Comparison of ENCODE assay signal across 18 mouse cellular contexts in genomic region chr4:127937474-127937873, GRCm38 (mm10). TPM values are rescaled to one million over a fixed set of nuclear protein-coding genes. Genes with fewer than 3 reads are reported as not detected.
A peak's percentile ranks its signal among the peaks of the same experiment; 100 is the strongest.
DNase-seq lines count a peak whose midpoint lies in the region.
"Had no signal": no experiment of that assay in that cellular context is flagged by ENCODE, and none has a peak within 500 bp of the region (broad histone marks: within the 10 kb centered on the region; RNA-seq: fewer than 3 reads in every experiment).

No protein-coding gene starts in this region.

- intact Hi-C loops in left cerebral cortex, postnatal 4 days (cut with DNase I) = no loop called here
- intact Hi-C loops in left cerebral cortex, postnatal 14 days (cut with DNase I) = no loop called here

- DNase-seq in cerebellum, adult 18-20 months = peak; percentile 14 to 17
- no peak for DNase-seq in cerebellum, postnatal 4 days (ENCODE audit: low spot score in 2 of 2)
- peak; percentile 54 to 72 for DNase-seq in cerebellum, postnatal 10 days
- DNase-seq in cerebellum, adult 8-10 months = no peak
- peak; percentile 45 to 68 for DNase-seq in cerebellum, postnatal 25 days
- DNase-seq in cerebellum, adult 11-12 months = no peak
- DNase-seq in left cerebral cortex, postnatal 4 days = peak; percentile 14
- DNase-seq in left cerebral cortex, postnatal 14 days (ENCODE audit: low spot score in 2 of 2) = no peak
- DNase-seq: adrenal gland, adult 8-10 months; adrenal gland, postnatal 14 days; adrenal gland, postnatal 36 days; B cell, adult 2 months; forebrain, postnatal 0 days had no signal

RNA-seq across cellular contexts. Expression of gene CK137956, which starts 33.3 kb away (rescaled TPM):
- 1 to 10 TPM; 3.6 to 3.9 TPM for total RNA-seq in left cerebral cortex, postnatal 4 days (2021)
- 1 to 10 TPM; 1.9 to 3.7 TPM for total RNA-seq in left cerebral cortex, postnatal 14 days (2021)
- total RNA-seq: adrenal gland, adult 18-20 months; adrenal gland, postnatal 14 days; adrenal gland, postnatal 36 days; CH12.LX; G1E; gastrocnemius, adult 18-20 months; gastrocnemius, adult 8-10 months had no signal

RNA-seq across cellular contexts. Expression of gene Csmd2, which starts 50.2 kb away (rescaled TPM):
- total RNA-seq in left cerebral cortex, postnatal 4 days (2021) = 10 to 100 TPM; 76.9 to 83.5 TPM
- 10 to 100 TPM; 56.9 to 61.3 TPM for total RNA-seq in left cerebral cortex, postnatal 14 days (2021)
- total RNA-seq: gastrocnemius, adult 18-20 months; gastrocnemius, adult 8-10 months had no signal

Comparison
In these comparisons a context has a peak if more than half of its experiments do, and no peak if none do; other contexts are left out.
1. DNase-seq: peak in cerebellum, adult 18-20 months (2 of 2), cerebellum, postnatal 10 days (2 of 2), cerebellum, postnatal 25 days (2 of 2) and left cerebral cortex, postnatal 4 days (single experiment); none in cerebellum, postnatal 4 days (0 of 2), cerebellum, adult 8-10 months (single experiment), cerebellum, adult 11-12 months (single experiment) and left cerebral cortex, postnatal 14 days (0 of 2).